9 mouse cellular contexts compared by ENCODE assay signal in genomic region chr2:71749367-71750086, GRCm38 (mm10). TPM values are rescaled to one million over a fixed set of nuclear protein-coding genes. Genes with fewer than 3 reads are reported as not detected.
A peak's percentile ranks its signal among the peaks of the same experiment; 100 is the strongest.
DNase-seq lines count a peak whose midpoint lies in the region; ATAC-seq and TF ChIP-seq lines count a peak whose summit lies in the region.
"Had no signal": no experiment of that assay in that cellular context is flagged by ENCODE, and none has a peak within 500 bp of the region (broad histone marks: within the 10 kb centered on the region; RNA-seq: fewer than 3 reads in every experiment).

No protein-coding gene starts in this region.

- TF ChIP-seq CTCF in left cerebral cortex, adult 2 months (IDR thresholded peaks at IDR 0.05): no peak

- intact Hi-C loops in left cerebral cortex, adult 2 months (cut with DNase I): no loop called here

- H3K4me2 ChIP-seq in embryonic facial prominence, embryonic 11.5 days (ENCODE audit: low read depth, low read length): no peak overlapping the region
- H3K4me2 ChIP-seq in hindbrain, embryonic 14.5 days (replicated peaks): peak overlapping the region; percentile 25
- peak overlapping the region; percentile 41 for H3K4me2 ChIP-seq in midbrain, embryonic 16.5 days (ENCODE audit: low read length)

- H3K27ac ChIP-seq in embryonic facial prominence, embryonic 11.5 days (replicated peaks; ENCODE audit: low read depth, low read length): no peak overlapping the region
- H3K27ac ChIP-seq in hindbrain, embryonic 14.5 days: peak overlapping the region; percentile 6
- no peak overlapping the region for H3K27ac ChIP-seq in midbrain, embryonic 16.5 days (ENCODE audit: low read length)
- no peak overlapping the region for H3K27ac ChIP-seq in left cerebral cortex, adult 2 months
- H3K27ac ChIP-seq: macrophage had no signal

- H3K9me3 ChIP-seq in embryonic facial prominence, embryonic 11.5 days (replicated peaks; ENCODE audit: control insufficient read depth, low read length): no peaks in the 10 kb centered on the region
- H3K9me3 ChIP-seq in hindbrain, embryonic 14.5 days (ENCODE audit: control insufficient read depth, low read length): no peaks in the 10 kb centered on the region
- no peaks in the 10 kb centered on the region for H3K9me3 ChIP-seq in midbrain, embryonic 16.5 days (replicated peaks; ENCODE audit: control insufficient read depth, low read length, poor library complexity, severe bottlenecking)

- peaks cover 5% of the 10 kb centered on the region; the same call in 1 of the 2 replicates for H3K4me1 ChIP-seq in embryonic facial prominence, embryonic 11.5 days (ENCODE audit: control insufficient read depth, insufficient read depth, low read length)
- H3K4me1 ChIP-seq in hindbrain, embryonic 14.5 days (replicated peaks; ENCODE audit: control insufficient read depth, insufficient read depth, low read length): peaks cover 24% of the 10 kb centered on the region
- peaks cover 8% of the 10 kb centered on the region for H3K4me1 ChIP-seq in midbrain, embryonic 16.5 days (ENCODE audit: control insufficient read depth, insufficient read depth, low read length)

- no peak overlapping the region for H3K4me3 ChIP-seq in embryonic facial prominence, embryonic 11.5 days (ENCODE audit: low read depth, low read length)
- 0 out of 2 replicates have a peak overlapping the region, but pooled peaks have one; percentile 0 for H3K4me3 ChIP-seq in hindbrain, embryonic 14.5 days (replicated peaks; ENCODE audit: low read length)
- H3K4me3 ChIP-seq in midbrain, embryonic 16.5 days (ENCODE audit: low read depth, low read length): peak overlapping the region; percentile 11; the same call in 1 of the 2 replicates
- no peak overlapping the region for H3K4me3 ChIP-seq in left cerebral cortex, adult 2 months

- H3K27me3 ChIP-seq in embryonic facial prominence, embryonic 11.5 days (ENCODE audit: control insufficient read depth, insufficient read depth, low read length): no peaks in the 10 kb centered on the region
- no peaks in the 10 kb centered on the region for H3K27me3 ChIP-seq in hindbrain, embryonic 14.5 days (ENCODE audit: control insufficient read depth, insufficient read depth, low read length)
- H3K27me3 ChIP-seq in midbrain, embryonic 16.5 days (ENCODE audit: control insufficient read depth, insufficient read depth, low read depth, low read length): no peaks in the 10 kb centered on the region

- no peak overlapping the region for H3K9ac ChIP-seq in embryonic facial prominence, embryonic 11.5 days (replicated peaks; ENCODE audit: low read length)
- H3K9ac ChIP-seq in hindbrain, embryonic 14.5 days: no peak overlapping the region
- H3K9ac ChIP-seq in midbrain, embryonic 16.5 days (ENCODE audit: low read depth, low read length): no peak overlapping the region

- 35% methylated on average over 13 of the region's 13 CpGs for WGBS in embryonic facial prominence, embryonic 11.5 days
- WGBS in hindbrain, embryonic 14.5 days: 31% methylated on average over 13 of the region's 13 CpGs
- WGBS in midbrain, embryonic 16.5 days: 27% methylated on average over 13 of the region's 13 CpGs

- H3K36me3 ChIP-seq in embryonic facial prominence, embryonic 11.5 days (replicated peaks; ENCODE audit: control insufficient read depth, insufficient read depth, low read depth, low read length): no peaks in the 10 kb centered on the region
- H3K36me3 ChIP-seq in hindbrain, embryonic 14.5 days (replicated peaks; ENCODE audit: control insufficient read depth, insufficient read depth): no peaks in the 10 kb centered on the region
- H3K36me3 ChIP-seq in midbrain, embryonic 16.5 days (ENCODE audit: control insufficient read depth, insufficient read depth, low read length): no peaks in the 10 kb centered on the region

- ATAC-seq in embryonic facial prominence, embryonic 11.5 days (replicated peaks; ENCODE audit: insufficient number of reproducible peaks, low FRiP score, low TSS enrichment, low read depth): no peak
- no peak for ATAC-seq in hindbrain, embryonic 14.5 days (ENCODE audit: low FRiP score)
- peak; percentile 28; the same call in 1 of the 2 replicates for ATAC-seq in midbrain, embryonic 16.5 days

- DNase-seq in ZHBTc4 (ENCODE audit: low read depth, low spot score): peak; percentile 51
- peak; percentile 64 for DNase-seq in embryonic facial prominence, embryonic 11.5 days (ENCODE audit: low spot score)
- DNase-seq in hindbrain, embryonic 14.5 days (ENCODE audit: low spot score): no peak
- DNase-seq in gastrocnemius, postnatal 25 days: no peak
- no peak for DNase-seq in left cerebral cortex, adult 9 months (ENCODE audit: low spot score in 2 of 2)
- no peak for DNase-seq in left cerebral cortex, adult 2 months (ENCODE audit: extremely low spot score in 1 of 2, low spot score in 2 of 2)
- no peak for DNase-seq in thymus, postnatal 14 days

RNA-seq across cellular contexts. Expression of gene Itga6, which starts 4.1 kb away (rescaled TPM):
- 40.4 and 45.0 TPM in 2 replicates for polyA plus RNA-seq in embryonic facial prominence, embryonic 11.5 days (2014; fragmentation: Nextera tagmentation; extraction: Ambion mirVana)
- polyA plus RNA-seq in hindbrain, embryonic 14.5 days (2014; fragmentation: Nextera tagmentation; extraction: Ambion mirVana): 34.7 and 35.9 TPM in 2 replicates
- 17.7 and 23.7 TPM in 2 replicates for polyA plus RNA-seq in midbrain, embryonic 16.5 days (2015; fragmentation: Nextera tagmentation; extraction: Ambion mirVana)
- total RNA-seq in gastrocnemius, postnatal 25 days (2021): 10 to 100 TPM; 14.7 to 21.9 TPM
- 10 to 100 TPM; 26.1 to 27.6 TPM for total RNA-seq in left cerebral cortex, adult 2 months (2021)

Comparison
In these comparisons a context has a peak if more than half of its experiments do, and no peak if none do; other contexts are left out.
1. DNase-seq: peak in ZHBTc4 (single experiment) and embryonic facial prominence, embryonic 11.5 days (single experiment); none in hindbrain, embryonic 14.5 days (single experiment), gastrocnemius, postnatal 25 days (single experiment), left cerebral cortex, adult 9 months (0 of 2), left cerebral cortex, adult 2 months (0 of 2) and thymus, postnatal 14 days (single experiment).
2. H3K4me3 ChIP-seq: peak in hindbrain, embryonic 14.5 days (single experiment) and midbrain, embryonic 16.5 days (single experiment); none in embryonic facial prominence, embryonic 11.5 days (single experiment) and left cerebral cortex, adult 2 months (single experiment).